Mouse (Mus musculus): ENCODE results near the gene Mboat1.

The Mboat1 gene

GRCm38 (mm10) chr13:30185959-30186358, 49.7 kb downstream of the Mboat1 start:
- peak; percentile 39 for DNase-seq (ENCODE audit: low read depth, low spot score)

DNA sequence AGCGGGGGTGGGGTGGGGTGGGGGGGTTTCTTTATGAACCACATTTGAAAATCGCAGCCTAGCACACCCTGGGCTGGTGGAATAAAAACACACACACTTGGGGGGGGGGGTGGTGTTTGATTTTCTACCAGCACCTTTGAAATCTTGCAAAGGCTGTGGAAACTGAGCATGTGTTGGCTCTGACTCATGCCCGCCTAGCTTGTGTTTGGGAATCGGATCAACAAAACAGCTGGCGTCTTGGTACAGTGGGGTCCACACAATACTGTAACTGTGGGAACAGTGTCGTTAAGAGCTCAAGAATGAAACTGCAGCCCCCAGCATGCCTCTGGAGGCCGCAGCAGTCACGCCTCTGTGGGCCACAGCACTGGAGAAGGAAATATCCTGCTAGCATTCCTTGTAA, 50.2 kb downstream of the Mboat1 start:
- DNase-seq (ENCODE audit: low read depth, low spot score), result peak; percentile 10

DNA sequence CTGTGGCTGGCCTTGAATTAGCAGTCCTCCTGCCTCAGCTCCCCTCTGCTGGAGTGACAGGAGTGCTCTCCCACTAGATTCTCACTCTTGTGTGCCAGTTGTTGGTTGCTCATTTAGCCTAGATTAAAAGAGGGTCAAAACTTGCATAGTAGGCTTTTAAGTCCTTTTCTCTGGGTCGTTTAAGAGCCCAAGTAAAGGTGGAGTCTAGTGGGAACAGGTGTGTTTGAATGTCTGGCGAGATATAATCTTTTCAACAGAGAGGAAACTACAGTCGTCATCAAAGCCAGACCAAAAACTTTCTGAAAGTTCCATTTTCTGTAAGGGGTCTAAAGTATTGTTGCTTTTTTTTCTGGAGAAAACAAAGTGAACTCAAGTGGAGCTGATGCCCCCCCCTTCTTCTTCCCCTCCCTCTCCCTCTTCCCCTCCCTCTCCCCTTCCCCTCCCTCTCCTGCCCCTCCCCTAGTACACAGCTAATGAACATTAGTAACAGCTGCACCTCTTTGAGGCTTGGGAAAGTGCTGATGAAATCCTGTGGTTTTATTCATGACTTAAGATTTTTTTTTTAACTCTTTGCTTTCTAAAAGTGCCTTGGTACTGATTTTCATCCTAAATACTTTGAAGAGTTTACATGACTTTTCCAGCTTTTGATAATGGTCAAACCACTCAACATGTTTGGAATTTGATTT, 55.9 kb downstream of the Mboat1 start:
- DNase-seq (ENCODE audit: low read depth, low spot score), result no peak

DNA sequence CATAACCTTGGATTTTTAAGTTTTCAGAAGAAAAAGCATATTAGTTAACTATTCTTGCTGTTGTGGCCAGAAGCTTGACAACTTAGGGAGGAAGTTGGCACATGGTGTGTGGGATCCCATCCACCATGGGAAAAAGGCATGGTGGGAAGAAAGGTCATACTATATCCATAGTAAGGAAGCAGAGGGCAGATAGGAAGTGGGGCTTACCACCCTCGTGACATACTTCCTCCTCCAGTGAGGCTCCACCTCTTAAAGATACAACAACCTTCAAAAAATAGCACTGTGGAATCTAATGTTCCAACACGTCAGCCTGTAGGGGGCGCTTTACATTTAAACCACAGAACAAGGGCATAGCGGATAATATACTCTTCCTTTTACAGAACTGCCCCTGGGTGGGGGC, 57.1 kb downstream of the Mboat1 start:
- DNase-seq (ENCODE audit: low read depth, low spot score), result peak; percentile 10

DNA sequence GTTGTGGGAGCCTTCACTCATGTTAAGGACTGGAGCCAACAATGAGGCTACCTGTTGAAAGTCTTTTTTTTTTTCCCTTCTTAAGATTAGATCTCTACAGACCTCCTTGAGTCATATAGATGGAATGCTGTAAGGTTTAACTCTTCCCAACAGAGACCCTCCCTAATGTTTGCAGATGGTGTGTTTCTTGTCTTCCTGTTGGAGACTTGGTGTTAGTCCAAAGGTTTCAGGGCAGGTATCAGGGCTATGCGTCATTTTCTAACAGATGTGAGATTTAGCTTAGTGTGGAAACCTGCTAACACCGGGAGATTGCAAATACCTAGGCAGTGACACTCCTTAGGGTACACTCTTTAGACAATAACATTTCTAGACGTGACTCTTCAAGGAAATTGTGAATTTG, 58.5 kb downstream of the Mboat1 start:
- DNase-seq (ENCODE audit: low read depth, low spot score), result no peak

GRCm38 (mm10) chr13:30196661-30197060, 60.4 kb downstream of the Mboat1 start:
- no peak for DNase-seq (ENCODE audit: low read depth, low spot score)

DNA sequence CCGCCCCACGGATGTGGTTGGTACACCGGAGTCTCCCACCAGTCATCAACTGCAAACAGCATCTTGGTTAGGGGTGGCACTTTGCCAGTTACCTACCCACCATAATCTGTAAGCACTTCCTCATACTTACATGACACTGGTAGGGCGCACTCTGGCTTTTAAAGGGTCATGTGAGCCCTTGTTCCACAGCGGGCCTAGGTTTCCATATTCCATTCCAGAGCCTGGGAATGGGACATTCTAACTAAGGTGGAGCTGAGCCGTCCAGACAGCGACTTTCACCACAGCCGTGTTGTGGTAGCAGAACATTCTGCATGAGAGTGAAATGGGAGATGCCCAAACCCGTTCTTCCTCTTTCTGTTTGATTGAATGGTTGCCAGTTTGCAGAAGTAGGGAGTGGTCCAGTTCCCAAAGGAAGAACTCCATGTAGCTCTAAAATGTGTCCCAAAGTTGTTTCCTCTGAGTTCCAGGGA, 61.8 kb downstream of the Mboat1 start:
- no peak for DNase-seq (ENCODE audit: low read depth, low spot score)

DNA sequence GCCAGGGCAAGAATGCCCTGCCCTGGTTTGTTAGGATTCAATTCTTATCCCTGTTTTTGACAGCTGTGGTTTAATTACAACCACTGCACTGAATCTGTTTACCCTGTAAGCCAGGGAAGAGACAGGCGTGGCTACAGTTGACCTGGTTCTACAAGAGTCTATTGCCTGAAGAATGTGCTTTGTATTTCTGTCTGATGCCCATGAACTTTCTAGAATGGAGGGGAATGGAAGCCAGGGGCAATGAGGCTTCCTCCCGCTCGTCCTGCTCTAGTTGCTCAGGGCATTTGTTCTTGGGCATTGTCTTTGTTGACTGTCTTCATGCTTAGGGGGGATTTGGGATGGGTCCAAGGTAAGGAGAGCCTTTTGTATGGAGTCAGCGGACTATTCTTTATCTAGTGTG, 63.5 kb downstream of the Mboat1 start:
- no peak for DNase-seq (ENCODE audit: low read depth, low spot score)

- no peak for DNase-seq (ENCODE audit: low read depth, low spot score)
Measured at GRCm38 (mm10) chr13:30200737-30201136, 64.4 kb downstream of the Mboat1 start.

DNA sequence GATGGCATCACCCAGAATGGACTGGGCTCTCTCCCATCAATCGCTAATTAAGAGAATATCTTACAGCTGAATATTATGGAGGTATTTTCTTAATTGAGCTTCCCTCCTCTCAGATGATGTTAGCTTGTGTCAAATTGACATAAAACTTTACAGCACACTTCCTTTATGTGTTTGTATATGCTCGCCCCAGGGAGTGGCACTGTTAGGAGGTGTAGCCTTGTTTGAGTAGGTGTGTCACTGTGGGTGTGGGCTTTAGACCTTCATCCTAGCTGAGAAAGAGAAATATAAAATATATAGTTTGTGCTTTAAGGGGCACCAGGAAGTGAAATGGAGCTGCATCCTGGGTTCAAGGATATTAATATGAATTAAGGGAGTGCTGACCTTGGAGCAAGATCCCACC, 66.7 kb downstream of the Mboat1 start:
- no peak for DNase-seq (ENCODE audit: low read depth, low spot score)

GRCm38 (mm10) chr13:30208176-30208575, 71.9 kb downstream of the Mboat1 start:
- DNase-seq (ENCODE audit: low read depth, low spot score), result no peak

DNA sequence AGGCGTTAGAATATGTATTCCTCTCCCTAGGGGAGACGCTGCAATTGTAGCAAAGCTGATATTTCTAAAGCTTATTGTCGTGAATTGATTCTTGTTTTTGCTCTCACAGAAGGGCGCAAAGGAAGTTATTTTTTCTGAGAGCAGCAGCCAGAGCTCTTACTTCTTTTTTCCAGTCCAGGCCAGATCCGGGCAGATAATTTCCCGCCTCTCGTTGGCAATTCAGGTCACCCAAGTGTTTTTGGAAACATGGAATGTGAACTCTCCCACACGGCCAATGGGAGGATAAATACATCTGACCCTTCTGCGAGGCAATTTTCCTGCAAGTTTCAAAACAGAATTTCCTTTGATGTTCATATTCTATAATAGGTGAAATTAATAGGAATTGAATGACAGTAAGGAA, 77.0 kb downstream of the Mboat1 start:
- no peak for DNase-seq (ENCODE audit: low read depth, low spot score)

GRCm38 (mm10) chr13:30217588-30218371, 81.5 kb downstream of the Mboat1 start:
- no peak for DNase-seq (ENCODE audit: low read depth, low spot score)

- DNase-seq (ENCODE audit: low read depth, low spot score), result no peak
Measured at GRCm38 (mm10) chr13:30219597-30219996, 83.3 kb downstream of the Mboat1 start.

DNA sequence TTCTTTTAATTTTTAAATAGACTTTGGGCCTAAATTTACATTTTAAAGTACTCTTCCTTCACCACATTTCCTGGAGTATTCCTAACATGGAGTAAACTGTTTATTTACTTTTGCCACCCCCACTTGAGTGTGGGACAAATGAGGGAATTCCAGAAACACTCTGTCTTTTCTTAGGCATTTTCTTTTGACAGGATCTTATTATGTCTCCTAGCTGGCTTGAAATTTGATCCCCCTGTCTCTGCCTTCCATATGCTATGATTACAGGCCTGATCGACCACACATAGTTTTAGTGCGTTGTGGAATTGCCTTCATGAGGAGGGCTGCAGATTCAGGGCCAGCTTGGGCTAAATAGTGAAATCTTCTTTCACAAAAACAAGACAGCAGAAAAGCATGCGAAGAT, 85.0 kb downstream of the Mboat1 start:
- DNase-seq (ENCODE audit: low read depth, low spot score), result no peak

DNA sequence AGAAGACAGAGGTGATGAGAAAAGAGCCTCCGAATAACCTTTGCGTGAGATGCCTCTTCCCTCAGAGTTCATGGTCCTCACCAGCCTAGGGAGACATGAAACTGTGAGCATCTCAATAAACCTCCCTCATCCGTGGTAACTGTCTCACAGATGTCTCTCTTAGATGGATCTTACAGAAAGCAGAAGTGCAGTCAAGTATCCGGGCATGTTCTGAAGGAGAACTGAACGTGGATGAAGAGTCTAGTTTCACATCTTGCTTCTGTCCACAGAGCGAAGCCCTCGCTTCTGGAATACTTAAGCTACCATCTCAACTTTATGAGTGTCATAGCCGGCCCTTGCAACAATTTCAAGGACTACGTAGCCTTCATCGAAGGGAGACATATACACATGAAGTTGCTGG, 87.8 kb downstream of the Mboat1 start:
- DNase-seq (ENCODE audit: low read depth, low spot score), result no peak

- peak; percentile 4 for DNase-seq (ENCODE audit: low read depth, low spot score)
Measured at GRCm38 (mm10) chr13:30224659-30225058, 88.4 kb downstream of the Mboat1 start.

DNA sequence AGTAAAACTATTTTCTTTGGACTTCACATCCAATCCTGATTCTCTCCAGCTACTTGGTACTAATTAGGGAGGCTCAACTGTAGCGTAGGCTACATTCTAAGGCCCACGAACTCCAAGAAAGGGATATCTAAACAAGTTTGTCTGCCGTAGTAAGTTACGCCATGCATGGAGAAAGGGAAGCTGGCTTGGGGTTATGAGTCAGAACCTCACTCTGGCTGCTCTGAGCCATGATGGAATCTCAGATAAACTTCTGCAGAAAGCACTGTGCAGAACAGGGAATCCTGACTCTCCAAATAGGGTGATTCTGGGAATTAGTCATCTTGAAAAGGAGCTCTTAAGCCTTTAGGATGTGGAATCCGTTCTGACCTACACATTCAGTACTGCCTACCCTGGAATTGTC, 92.5 kb downstream of the Mboat1 start:
- DNase-seq (ENCODE audit: low read depth, low spot score), result no peak

- DNase-seq (ENCODE audit: low read depth, low spot score), result no peak
Measured at GRCm38 (mm10) chr13:30229625-30230139, 93.4 kb downstream of the Mboat1 start.

- DNase-seq (ENCODE audit: low read depth, low spot score), result no peak
Measured at GRCm38 (mm10) chr13:30235056-30235750, 98.9 kb downstream of the Mboat1 start.

DNA sequence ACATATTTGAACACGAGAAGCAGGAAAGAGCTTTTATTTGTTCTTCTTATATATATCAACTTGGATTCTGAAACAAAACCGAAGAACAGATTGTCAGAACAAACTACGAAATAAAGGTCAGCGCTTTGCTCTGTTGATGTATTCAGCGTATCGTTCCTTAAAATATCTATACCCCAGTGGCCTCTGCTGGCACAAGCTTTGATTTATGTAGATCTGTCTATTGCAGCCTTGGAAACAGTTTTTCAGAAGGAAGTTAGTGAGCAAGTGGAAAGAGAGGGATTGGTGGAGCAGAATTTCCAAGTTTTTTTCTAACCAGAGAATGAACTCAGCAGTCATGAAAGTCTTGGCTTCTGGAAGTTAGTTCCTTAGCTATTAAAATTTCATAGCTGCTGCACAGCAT, 103.1 kb downstream of the Mboat1 start:
- no peak for DNase-seq (ENCODE audit: low read depth, low spot score)

DNA sequence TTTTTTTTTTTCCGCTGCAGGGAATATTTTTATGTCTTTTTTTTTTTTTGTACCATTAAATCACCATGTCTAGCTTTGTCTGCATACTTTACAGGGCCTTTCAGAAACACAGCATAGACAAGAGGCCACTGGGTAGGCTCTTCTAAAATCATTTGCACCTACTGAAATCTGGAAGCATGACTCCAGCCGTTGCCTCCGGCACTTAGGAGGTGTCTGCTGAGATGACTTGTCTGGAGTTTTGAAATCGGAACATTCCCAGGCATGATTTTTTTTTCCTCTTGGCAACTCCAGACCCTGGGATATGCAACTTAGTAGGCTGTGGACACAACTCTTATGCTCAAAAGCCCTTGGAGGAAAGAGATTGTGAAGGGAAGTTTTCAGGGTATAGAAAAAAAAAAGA, 109.3 kb downstream of the Mboat1 start:
- DNase-seq (ENCODE audit: low read depth, low spot score), result no peak

Measured in ES-CJ7 (cell line).